Mouse (Mus musculus): ENCODE results near the gene Mybphl.

Mybphl gene

DNA sequence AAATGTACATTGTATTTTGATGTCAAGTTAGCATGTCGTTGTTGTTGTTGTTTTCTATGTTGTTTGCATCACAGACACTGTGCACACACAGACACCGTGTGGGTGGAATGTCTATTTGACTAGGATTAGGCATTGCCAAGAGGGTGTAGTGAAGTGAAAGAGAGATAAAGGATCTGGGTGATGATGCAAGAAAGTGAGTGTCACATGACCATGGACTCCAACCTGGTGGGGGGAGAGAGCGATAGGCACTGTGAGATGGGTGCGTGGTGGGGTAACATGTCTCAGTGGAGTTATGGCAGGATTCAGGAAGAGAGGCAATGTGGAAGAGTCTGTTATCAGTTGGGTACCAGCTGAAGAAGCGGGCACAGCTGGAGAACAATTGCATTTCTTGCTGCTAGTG lies 4.0 kb downstream of the Mybphl start:
- in situ Hi-C loops (cut with MboI; ENCODE audit: low sequenced_read_pairs) = no loop called here

DNA sequence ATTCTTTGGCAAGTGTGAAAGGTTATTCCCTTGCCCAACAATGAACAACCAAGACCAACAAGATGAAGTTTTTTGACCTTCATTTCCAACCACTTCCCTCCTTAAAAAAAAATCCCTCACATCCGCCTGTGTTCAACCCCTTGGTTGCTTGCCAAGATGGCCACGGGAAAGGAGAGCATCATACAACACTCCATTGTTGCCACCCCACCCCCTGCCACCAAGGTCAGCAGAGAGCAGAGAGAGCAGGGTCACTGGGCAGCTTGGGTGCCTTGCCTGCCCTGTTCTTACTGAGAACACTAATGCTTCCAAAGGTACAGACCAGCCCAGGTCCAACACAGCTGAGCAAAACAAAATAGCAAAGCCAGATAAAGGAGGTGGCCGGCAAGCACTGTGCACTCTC lies 7.6 kb downstream of the Mybphl start:
- in situ Hi-C loops (cut with MboI; ENCODE audit: low sequenced_read_pairs) = no loop called here

DNA sequence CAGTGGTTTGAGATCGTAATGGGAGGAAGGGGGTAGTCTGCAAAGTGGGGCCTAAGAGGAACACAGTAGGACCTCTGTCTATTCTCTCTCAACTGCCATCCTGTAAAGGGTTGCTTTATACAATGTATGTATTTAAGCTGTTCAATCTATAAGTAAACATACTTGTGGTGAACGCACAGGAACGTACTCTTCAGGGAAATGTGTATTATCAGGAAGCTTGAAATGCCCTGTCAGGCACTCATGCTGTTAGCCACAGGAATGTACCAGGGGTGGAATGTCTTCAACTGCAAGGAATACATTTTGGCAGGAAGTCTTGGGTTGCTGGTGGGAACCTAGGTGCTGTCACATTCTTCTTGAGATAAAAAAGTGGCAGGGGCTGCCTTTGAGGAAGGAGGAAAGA lies 8.0 kb downstream of the Mybphl start:
- in situ Hi-C loops (cut with MboI; ENCODE audit: low sequenced_read_pairs) = no loop called here

DNA sequence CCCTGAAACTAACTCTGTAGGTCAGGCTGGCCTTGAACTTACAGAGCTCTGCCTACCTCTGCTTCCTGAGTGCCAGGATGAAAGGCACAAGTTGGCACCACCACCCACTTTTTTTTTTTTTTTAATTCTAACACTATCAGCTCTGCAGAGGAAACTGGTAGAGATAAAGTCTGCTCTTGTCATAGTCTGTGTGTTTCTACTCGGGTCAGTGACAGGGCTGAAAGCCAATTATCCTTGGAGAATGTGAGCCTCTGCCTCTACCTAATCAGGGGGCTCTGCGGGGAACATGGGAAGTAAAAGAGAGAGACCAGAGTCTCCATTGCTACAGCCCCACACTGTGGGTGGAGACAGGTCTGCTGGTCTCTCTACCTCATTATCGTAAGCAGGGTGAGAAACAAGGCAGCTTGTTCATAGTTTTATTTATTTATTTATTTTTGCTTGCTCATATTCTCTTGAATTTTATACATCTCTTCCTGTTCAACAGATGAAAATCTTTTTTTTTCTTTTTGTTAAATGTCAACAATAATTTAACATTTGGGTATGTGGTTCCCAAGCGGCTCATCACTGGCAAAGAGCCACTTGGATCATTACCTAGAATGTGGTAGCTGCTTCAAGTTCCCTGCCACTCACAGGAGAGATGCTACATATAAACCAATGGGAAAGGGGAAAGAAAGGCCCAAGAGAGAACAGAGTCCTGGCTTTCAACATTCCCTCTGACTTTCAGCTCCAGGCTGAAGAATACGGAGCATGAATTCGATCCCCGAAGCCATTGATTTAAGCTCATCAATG lies 14.4 kb downstream of the Mybphl start:
- in situ Hi-C loops (cut with MboI; ENCODE audit: low sequenced_read_pairs) = no loop called here

DNA sequence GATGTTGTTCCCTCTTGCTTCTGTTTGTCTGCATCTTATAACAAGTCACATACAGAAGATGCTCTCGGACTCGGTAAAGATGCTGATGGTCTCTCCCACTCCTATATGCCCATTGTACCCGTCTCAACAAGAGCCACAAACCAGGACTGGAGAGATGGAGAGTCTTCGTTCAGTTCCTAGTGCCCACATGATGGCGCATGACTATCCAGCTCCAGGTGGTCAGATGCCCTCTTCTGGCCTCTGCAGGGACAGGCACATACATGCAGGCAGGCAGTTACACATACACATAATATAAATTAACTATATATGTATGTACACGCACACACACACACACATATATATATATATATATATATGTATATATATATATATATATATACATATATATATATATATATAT lies 16.0 kb downstream of the Mybphl start:
- in situ Hi-C loops (cut with MboI; ENCODE audit: low sequenced_read_pairs) = loop anchor here (10.0 kb wide), 1 partner anchor 216 kb away; no protein-coding TSS in a partner anchor

DNA sequence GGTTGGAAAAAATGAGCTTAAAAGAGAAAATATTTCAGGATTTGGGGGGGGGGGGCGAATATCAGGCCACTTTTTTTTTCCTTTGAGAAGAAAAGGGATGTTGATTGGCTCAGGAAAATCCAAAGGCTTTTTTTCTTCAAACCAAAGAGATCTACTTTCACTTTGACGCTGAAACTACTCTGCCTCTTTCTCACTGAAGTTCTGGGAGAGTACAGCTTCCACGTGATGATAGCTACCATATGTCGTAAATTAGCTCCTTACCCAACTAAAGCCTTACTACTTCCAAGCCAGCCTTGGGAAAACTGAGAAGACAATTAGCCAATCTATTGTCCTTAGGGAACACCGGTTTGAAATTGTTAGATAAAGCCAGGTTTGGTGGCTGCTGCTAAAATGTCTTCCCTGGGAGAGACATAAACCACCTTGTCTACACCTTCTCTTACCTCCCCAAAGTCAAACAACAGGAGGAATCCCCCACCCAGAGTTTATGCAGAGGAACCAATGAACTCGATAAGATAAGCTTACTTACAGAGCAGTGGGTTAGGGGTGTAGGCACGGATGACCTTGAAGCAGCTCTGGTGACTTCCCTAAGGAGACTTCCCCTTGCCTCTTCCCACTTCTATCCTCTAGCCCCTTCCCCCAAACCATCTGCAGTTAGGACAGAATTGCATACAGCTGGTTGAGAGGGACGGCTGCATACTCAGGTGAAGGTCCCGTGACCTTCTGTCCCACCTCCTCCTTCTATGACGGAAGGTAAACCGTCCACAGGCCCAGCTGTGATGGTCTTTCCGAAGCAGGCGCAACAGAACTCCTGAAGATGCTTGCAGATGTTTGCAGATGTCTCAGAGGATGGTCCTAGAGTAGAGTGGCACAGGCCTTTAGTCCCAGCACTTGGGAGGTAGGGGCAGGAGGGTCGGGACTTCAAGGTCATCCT lies 17.5 kb downstream of the Mybphl start:
- in situ Hi-C loops (cut with MboI; ENCODE audit: low sequenced_read_pairs) = loop anchor here (10.0 kb wide), 1 partner anchor 217 kb away; no protein-coding TSS in a partner anchor

DNA sequence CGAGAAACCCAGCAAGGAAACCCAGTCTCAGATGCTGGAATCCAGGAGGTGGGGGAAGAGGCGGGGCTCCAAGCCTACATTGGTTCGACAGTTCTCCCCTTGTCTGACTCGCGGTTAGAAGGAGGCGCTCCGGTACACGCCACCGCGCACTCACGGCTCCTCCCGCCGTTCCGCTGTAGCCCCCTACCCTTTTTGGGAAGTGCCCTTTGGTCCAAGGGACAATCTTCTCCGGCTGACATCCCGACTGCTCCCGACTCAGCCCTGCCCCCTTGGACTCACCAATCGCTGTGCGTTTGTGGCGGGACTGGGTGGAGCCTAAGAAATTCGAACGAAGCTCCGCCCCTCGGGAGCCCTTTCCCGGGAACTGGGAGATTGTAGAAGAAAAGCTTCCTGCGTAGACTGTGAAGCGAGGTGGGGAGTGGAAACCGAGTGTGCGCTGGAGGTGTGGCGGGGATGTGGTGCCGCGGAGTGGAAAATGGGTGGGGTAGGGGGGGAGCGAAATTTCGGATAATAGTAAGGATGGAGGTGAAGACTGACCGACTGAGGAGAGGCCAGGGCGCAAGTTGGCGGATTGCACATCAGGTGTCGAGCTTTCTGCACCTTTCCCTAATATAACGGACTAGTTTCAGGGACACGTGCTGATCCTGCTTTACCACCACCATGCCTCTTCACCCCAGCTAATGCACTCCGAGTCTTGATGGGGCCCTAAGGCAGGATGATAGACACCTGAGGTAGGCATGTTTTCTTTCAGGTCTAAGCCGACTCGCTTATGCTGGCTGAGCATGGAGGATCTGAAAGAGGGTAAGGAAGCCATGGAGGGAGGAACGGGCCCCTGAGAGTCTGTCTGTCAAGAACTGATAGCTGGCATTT lies 19.0 kb downstream of the Mybphl start, which contains the start of gene Psrc1:
Gene Psrc1, plus strand, starts transcription at position 355 of the 870 bp plus-strand sequence.
- in situ Hi-C loops (cut with MboI; ENCODE audit: low sequenced_read_pairs) = loop anchor here (10.0 kb wide), 1 partner anchor 219 kb away; no protein-coding TSS in a partner anchor

DNA sequence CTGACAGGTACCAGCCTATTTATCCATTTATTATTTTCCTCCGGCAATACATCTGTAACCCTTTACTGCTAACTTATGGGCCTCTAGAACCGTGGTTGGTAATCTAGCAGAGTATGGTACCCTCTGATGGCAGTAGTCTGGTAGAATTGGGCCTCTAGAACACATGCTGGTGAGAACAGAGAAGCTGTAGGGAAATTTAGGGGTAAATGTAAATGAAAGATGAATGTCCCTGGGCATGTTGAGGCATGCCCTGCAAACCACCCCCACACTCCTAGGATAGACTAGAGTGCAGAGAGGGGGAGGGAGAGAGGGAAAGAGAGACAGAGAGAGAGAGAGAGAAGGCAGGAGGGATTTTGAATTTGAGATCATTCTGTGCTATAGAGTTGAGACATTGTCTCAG lies 19.7 kb downstream of the Mybphl start:
- in situ Hi-C loops (cut with MboI; ENCODE audit: low sequenced_read_pairs) = loop anchor here (10.0 kb wide), 1 partner anchor 220 kb away; no protein-coding TSS in a partner anchor

DNA sequence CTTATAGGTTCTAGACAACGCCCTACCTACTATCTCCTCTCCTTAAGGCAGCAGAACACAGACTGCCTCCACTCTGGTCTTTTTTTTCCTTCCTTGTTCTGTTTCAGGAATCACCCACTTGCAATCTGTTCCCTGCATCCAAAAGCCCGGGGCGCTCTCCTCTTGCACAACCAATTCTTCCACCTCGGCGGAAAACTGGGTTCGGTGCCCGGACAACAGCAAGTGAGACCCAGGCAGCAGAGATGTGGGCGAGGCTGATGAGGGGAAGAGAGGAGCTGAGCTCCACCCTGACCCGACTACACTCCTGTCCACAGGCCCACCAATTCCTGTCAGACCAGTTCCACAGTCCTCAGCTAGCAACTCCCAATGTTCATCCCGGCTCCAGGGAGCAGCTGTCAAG lies 21.5 kb downstream of the Mybphl start:
- in situ Hi-C loops (cut with MboI; ENCODE audit: low sequenced_read_pairs) = loop anchor here (5.0 to 10.0 kb wide), 2 partner anchors 109 to 221 kb away; no protein-coding TSS in a partner anchor

DNA sequence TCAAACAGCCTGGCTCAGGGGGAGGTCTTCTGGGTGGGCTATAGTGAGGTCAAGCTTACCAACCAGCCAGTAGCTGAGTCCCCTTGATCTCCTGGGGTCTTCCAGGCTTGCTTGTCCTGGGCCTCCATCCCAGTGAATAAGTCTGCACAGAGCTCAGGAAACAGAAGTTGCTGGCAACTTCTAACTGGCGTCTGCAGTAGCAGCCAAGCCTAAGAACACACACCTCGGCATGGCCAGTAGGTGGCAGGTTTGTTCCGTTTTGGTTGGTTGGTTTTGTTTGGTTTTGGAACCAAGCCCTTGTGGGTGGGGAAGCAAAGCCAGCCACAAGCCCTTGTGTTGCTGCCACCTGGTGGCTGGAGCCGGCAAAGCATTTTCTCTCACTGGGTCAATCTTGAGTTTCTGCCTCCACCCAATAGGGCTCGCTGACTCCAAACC lies 24.4 kb downstream of the Mybphl start:
- in situ Hi-C loops (cut with MboI; ENCODE audit: low sequenced_read_pairs) = loop anchor here (5.0 to 10.0 kb wide), 2 partner anchors 112 to 224 kb away; no protein-coding TSS in a partner anchor

DNA sequence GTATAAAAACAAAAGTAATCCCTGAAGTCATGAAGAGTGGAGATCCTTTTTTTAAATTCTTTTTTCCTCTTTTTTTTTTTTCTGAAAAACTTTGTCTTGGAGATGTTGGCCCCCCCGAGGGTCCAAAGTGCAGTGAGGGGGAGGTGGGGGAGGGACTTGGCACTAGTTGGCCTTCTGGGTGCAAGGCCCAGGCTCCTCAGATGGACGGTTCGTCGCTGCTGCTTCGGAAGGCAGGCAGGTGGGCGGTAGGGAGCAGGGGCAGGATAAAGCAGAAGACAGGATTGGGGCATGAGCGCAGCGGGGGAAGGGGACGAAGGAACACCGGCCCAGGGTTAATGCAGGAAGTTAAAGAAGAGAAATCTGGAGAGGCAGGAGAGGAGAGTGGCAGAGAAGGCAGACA lies 27.6 kb downstream of the Mybphl start:
- in situ Hi-C loops (cut with MboI; ENCODE audit: low sequenced_read_pairs) = no loop called here

DNA sequence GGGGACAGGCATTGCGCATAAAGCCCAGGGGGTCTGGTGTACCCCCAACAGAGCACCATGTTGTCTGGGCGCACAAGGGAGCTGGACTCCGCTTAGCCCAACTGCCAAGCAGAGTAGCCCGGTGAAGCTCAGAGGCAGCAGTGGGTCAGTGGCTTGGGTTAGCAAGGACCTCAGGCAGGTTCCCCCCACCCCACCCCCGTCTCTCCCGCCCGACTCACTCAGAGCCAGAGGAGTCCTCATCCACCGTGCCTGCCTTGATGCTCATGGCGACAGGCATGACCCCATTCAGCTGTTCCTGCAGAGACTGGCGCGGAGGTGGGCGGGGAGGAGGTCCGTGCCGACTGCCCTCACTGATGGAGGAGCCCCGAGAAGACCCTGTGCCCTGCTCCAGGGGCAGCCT lies 28.1 kb downstream of the Mybphl start:
- in situ Hi-C loops (cut with MboI; ENCODE audit: low sequenced_read_pairs) = no loop called here

DNA sequence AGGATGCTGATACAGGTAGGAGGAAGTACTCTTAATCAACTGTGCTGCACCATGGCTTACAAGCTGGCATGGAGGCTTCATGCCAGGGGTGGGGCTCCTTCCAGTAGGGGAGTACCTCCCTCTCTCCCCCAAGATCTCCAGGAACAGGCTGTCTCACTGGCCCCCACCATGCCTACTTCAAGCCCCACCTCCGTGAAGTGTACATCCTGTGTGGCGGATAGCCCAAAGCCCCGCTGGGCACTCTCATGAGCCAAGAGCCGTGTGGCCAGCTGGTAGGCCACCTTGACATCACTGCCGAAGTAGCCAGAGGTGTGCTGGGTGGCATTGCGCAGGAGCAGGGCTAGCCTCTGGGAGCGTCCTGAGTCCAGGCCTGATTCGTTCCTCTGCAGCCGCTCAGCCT lies 33.6 kb downstream of the Mybphl start:
- in situ Hi-C loops (cut with MboI; ENCODE audit: low sequenced_read_pairs) = no loop called here

DNA sequence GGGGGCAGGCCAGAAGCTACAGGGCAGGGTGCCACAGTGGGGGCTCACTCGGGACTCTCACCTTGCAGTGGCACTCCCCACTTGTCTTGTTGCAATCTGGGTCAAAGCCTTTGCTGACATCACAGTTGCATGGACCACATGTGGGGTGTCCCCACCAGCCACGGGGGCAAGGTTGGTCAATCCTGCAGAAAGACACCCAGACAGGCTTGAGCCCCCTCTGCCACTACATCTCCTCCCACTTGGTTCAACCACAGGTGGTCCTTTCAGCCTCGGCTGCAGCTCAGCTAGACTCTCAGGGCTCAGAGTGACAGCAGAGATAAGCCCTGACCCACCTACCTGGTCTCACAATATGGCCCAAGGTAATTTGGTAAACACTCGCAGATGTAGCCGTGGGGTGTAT lies 35.7 kb downstream of the Mybphl start:
- in situ Hi-C loops (cut with MboI; ENCODE audit: low sequenced_read_pairs) = no loop called here

DNA sequence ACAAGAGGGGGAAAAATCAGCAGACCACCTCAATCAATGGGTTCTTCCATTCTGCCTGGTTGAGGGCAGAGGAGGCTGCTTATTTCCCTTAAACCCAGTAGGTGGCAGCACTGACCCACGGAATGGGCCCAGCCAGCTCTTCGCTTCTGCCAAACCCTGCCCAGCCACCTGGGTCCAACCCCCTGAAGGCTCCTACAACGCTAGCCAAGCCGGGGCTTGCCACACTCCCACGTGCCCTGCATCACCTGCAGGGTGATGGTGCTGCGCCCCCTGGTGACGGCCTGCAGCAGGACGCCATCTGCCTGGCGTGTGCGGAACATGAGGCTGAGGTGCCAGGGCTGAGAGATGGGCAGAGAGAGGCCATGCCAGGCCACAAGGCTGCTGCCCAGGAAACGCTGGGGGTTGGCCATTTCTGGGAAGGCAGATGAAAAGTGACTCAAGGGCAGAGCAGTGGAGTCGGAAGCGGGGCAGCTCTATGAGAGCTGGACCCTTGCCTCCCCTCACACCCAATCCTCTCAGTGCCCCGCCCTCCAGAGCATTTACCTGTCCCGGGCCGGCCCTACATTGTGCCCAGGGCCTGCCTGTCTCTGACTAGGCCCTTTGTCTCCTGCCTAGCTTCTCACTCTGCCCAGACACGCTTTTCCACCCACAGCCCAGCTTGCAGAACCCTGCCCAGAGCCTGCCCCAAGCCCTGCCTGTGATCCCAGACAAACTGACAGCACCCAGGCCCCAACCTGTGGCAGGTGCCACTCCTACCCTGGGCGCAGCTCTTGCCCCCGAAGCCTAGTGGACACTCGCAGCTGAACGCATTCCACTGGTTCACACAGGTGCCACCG lies 37.2 kb downstream of the Mybphl start:
- in situ Hi-C loops (cut with MboI; ENCODE audit: low sequenced_read_pairs) = no loop called here

DNA sequence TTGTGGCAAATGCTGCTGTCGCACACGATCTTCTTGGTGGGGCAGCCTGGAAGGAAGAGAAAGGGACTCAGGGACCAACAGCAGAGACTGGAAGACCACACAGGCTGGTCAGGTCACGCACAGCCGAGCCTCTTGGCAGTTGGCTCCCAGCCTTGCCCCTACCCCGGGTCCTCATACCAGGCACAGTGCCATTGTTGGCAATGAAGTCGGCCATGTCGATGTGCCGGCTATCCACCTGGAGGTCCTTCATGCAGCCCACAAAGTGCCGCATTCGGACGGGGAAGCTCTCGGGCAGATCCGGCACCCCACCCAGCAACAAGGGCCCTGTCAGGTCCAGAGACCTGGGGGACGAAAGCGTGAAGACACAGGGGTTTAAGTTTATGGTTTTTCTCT lies 37.8 kb downstream of the Mybphl start:
- in situ Hi-C loops (cut with MboI; ENCODE audit: low sequenced_read_pairs) = no loop called here

DNA sequence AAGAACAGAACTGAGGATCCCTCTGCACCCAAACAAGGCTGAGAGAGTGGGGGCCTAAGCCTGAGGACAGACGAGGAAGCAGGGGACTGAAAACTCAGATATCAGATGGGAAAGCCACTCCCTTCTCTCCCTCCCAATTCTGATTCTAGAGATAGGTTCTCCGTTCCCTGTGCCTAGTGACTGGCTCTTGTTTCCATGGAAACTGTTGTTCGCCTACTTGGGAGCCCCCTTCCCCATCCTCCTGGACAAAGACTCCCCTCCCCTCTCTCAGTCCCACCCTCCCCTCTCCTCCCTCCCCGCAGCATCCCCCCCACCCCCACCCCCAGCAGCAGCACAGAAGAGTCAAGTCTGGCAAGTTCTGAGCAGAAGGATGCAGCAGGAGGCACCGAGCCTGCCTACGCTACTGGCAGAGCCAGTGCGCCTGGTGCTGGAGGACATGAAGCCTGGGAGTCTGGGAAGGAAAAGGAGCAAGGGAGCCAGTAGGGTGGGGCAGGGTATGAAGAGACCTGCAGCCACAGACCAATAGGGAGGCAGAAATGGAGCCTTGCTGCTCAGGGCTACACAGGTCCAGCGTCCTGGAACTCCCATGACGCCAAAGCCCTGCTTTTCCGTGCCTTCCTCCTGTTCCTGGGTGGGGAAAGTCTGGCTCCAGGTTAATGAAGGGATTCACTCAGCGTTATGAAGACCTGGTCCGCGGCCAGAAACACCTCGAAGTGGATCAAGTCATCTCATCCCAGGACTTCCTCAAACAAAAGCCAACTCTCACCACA lies 41.0 kb downstream of the Mybphl start:
- in situ Hi-C loops (cut with MboI; ENCODE audit: low sequenced_read_pairs) = no loop called here

DNA sequence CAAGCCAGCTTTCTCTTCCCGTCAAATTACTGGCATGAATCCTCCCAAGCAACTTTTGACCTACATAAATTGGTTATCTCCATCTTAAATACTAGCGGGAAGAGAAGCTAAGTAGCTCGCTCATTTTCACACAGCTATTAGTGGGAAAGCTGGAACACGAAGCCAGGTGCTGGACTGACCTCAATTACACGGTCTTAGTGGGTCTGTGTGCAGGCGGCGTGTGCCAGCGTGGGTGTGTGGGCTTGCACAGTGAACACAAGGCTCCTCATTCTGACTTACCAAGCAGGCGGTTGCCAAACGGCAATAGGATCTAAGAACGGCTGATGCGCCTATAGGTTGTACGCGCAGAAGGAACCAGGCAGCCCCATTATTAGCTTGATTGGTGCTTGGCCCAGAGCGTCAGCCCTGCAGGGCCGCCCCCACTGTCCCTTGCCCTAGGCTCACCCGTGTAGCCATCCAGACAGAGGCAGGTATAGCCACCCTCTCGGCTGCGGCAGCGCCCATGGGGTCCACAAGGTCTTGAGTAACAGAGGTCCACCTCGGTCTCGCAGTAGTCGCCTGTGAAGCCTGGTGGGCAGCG lies 41.7 kb downstream of the Mybphl start:
- in situ Hi-C loops (cut with MboI; ENCODE audit: low sequenced_read_pairs) = no loop called here

Data from CH12F3 (cell line).